Mouse (Mus musculus): ENCODE results near the gene Tuba1c. TPM values are rescaled to one million over a fixed set of nuclear protein-coding genes. Genes with fewer than 3 reads are reported as not detected.

Tuba1c gene
- polyA plus RNA-seq, 1 experiment from 2014 or later: 315 TPM

DNA sequence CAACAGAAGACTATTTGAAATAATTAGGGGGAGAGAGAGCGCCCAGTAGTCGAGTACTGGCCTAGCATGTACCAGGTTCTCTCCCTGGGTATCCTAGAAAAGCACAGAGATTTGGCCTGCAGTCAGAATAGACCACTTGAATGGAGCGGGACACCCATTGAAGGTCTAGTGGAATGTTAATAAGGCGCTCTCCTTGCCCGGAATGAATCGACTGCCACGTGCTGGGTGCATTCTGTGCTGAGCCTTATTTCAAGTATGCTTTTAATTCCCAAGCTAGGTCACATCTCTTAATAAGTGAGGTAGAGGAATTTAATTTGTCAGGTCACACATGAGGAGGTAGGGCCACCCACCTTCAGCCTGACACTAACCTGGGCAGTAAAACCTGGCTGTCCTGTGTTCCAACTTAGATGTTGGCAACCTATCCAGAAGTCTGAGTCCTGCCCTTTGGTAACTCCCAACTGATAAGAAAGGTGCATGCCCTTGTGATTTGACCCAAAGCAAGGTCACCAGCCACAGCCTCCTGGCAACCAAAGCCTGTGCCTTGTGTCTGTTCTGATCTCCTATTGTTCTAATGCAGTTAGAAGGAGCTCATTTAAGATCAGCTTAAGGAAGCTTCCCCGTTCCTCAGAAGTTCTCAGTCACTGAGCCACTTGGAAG is 6.7 kb downstream of the Tuba1c start:
- H3K27me3 ChIP-seq (replicated peaks; ENCODE audit: control insufficient read depth, insufficient read depth, low read length): no peaks in the 10 kb centered on the region
- TF ChIP-seq CTCF (IDR thresholded peaks at IDR 0.05; ENCODE audit: low read depth): no peak
- H3K9me3 ChIP-seq (ENCODE audit: control insufficient read depth): no peaks in the 10 kb centered on the region
- H3K4me2 ChIP-seq (replicated peaks; ENCODE audit: low read depth): no peak overlapping the region
- ATAC-seq: no peak
- H3K4me3 ChIP-seq (ENCODE audit: low read depth, low read length): no peak overlapping the region
- WGBS: 92% methylated on average over 8 of the region's 8 CpGs
- H3K36me3 ChIP-seq (ENCODE audit: control insufficient read depth, insufficient read depth): peaks cover 38% of the 10 kb centered on the region
- H3K4me1 ChIP-seq (replicated peaks; ENCODE audit: control insufficient read depth, insufficient read depth, low read length): peaks cover 5% of the 10 kb centered on the region; the same call in 1 of the 2 replicates
- no peak overlapping the region for H3K9ac ChIP-seq (ENCODE audit: low read depth, low read length)
- H3K27ac ChIP-seq (ENCODE audit: low read depth, low read length): no peak overlapping the region

DNA sequence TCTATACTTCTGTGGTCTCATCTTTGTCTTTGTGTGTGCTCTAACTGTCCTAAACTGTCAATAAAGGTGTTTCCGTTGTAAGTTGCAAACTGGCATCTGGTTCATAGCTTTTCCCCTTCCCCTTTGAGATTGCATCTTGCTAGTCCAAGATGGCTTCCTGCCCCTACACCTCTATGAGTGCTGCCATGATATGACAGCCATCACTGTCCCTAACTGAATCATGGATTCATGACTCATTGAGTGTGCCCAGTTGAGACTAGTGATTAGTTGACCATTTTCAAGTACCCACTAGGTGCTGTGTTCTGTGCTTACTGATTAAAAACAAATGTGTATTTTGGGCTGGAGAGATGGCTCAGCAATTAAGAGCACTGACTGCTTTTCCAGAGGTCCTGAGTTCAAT is 8.3 kb downstream of the Tuba1c start:
- Histone ChIP-seq H3K4me2 (replicated peaks; ENCODE audit: low read depth) (no peak overlapping the region), H3K4me1 (replicated peaks; ENCODE audit: control insufficient read depth, insufficient read depth, low read length) (peaks cover 3% of the 10 kb centered on the region; the same call in 1 of the 2 replicates), H3K4me3 (ENCODE audit: low read depth, low read length) (no peak overlapping the region), H3K9me3 (ENCODE audit: control insufficient read depth) (no peaks in the 10 kb centered on the region), H3K27ac (ENCODE audit: low read depth, low read length) (no peak overlapping the region), H3K27me3 (replicated peaks; ENCODE audit: control insufficient read depth, insufficient read depth, low read length) (no peaks in the 10 kb centered on the region), H3K9ac (ENCODE audit: low read depth, low read length) (no peak overlapping the region), H3K36me3 (ENCODE audit: control insufficient read depth, insufficient read depth) (peaks cover 38% of the 10 kb centered on the region)
- 83% methylated on average over 1 of the region's 1 CpGs for WGBS
- no peak for ATAC-seq
- TF ChIP-seq CTCF (IDR thresholded peaks at IDR 0.05; ENCODE audit: low read depth): no peak

DNA sequence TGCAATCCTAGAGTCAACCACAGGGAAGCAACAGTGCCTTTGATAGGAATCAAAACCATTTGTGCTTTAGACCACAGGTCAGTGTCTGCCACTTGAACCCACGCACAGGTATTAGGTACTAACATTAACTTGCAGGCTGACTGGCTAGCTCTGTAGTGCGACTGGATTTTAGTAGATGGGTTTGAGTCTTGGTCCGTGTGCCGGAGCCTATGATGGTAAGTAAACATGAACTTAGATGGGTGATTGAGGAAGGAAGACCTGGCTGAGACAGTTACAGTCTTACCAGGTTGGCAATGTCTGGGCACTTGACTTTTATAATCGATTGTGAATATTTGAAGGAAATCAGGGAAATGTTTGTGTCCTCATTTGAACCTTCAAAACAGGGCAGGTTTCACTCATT is 9.1 kb downstream of the Tuba1c start:
- no peak for TF ChIP-seq CTCF (IDR thresholded peaks at IDR 0.05; ENCODE audit: low read depth)
- no peak for ATAC-seq
- Histone ChIP-seq H3K4me2 (replicated peaks; ENCODE audit: low read depth) (no peak overlapping the region), H3K9me3 (ENCODE audit: control insufficient read depth) (no peaks in the 10 kb centered on the region), H3K9ac (ENCODE audit: low read depth, low read length) (no peak overlapping the region), H3K4me3 (ENCODE audit: low read depth, low read length) (no peak overlapping the region), H3K36me3 (ENCODE audit: control insufficient read depth, insufficient read depth) (peaks cover 38% of the 10 kb centered on the region), H3K27ac (ENCODE audit: low read depth, low read length) (no peak overlapping the region), H3K4me1 (replicated peaks; ENCODE audit: control insufficient read depth, insufficient read depth, low read length) (no peaks in the 10 kb centered on the region), H3K27me3 (replicated peaks; ENCODE audit: control insufficient read depth, insufficient read depth, low read length) (no peaks in the 10 kb centered on the region)
- WGBS: 83% methylated on average over 5 of the region's 5 CpGs

DNA sequence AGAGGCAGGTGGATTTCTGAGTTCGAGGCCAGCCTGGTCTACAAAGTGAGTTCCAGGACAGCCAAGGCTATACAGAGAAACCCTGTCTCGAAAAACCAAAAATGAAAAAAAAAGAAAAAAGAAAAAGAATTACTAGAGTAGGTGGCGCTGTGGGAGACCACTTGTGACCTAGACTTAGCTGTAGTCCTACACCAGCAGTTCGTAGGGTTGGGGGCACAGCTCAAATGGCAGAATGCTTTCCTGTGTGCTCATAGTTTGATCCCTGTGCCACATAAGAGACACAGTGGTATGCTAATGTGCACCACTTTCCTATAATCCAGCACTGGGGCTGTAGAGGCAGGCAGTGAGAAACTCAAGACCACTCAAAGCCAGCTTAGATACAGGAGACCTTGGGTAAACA is 9.6 kb downstream of the Tuba1c start:
- ATAC-seq: no peak
- no peak for TF ChIP-seq CTCF (IDR thresholded peaks at IDR 0.05; ENCODE audit: low read depth)
- H3K4me2 ChIP-seq (replicated peaks; ENCODE audit: low read depth): no peak overlapping the region
- no peaks in the 10 kb centered on the region for H3K27me3 ChIP-seq (replicated peaks; ENCODE audit: control insufficient read depth, insufficient read depth, low read length)
- 79% methylated on average over 4 of the region's 4 CpGs for WGBS
- no peaks in the 10 kb centered on the region for H3K9me3 ChIP-seq (ENCODE audit: control insufficient read depth)
- no peak overlapping the region for H3K27ac ChIP-seq (ENCODE audit: low read depth, low read length)
- H3K36me3 ChIP-seq (ENCODE audit: control insufficient read depth, insufficient read depth): peaks cover 38% of the 10 kb centered on the region
- no peaks in the 10 kb centered on the region for H3K4me1 ChIP-seq (replicated peaks; ENCODE audit: control insufficient read depth, insufficient read depth, low read length)
- H3K4me3 ChIP-seq (ENCODE audit: low read depth, low read length): no peak overlapping the region
- no peak overlapping the region for H3K9ac ChIP-seq (ENCODE audit: low read depth, low read length)

DNA sequence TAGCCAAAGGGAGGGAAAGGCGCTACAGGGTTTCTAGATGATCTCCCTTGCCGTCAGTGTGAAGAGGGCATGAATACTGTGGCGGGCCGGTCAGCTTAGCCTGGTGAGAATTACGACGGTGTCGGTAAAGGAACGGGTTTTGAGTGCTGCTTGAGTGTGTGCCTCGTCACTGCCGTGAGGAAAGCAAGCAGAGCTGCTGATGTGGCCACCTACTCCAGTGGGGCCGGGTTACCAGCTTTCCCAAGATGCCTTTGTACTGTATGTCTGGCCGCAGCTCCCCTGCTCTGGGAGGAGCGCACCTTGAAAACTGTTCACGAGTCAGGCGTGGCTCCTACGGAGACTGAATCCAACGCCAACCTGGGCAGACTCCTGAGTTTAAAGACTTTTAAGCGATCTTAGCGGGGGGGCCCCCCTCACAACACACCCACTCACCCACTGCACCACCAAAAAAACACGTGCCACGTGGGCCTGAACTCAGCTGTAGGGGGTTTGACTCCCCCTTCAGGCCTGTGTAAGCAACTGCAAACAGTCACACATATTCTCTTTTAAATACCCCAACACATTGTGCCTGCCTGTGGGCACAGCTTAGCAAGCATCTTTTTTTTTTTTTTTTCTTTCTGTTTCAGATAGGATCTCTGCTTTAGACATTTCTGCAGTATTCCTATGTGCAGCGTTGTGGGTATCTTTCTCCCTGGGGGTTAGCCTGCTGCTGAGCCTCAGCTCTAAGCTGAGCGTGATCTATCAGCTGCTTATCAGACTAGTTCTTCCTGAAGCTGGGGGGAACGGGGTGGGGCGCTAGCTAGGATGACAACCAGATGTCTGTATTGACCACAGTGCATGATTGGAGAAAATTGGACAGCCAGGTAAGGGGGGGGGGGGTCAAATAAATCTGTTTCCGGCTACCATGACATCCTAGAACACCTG is 10.6 kb downstream of the Tuba1c start:
- 63% methylated on average over 26 of the region's 26 CpGs for WGBS
- Histone ChIP-seq H3K27ac (ENCODE audit: low read depth, low read length) (no peak overlapping the region), H3K9ac (ENCODE audit: low read depth, low read length) (no peak overlapping the region), H3K4me2 (replicated peaks; ENCODE audit: low read depth) (no peak overlapping the region), H3K4me3 (ENCODE audit: low read depth, low read length) (no peak overlapping the region), H3K4me1 (replicated peaks; ENCODE audit: control insufficient read depth, insufficient read depth, low read length) (no peaks in the 10 kb centered on the region; the same call in 1 of the 2 replicates), H3K9me3 (ENCODE audit: control insufficient read depth) (no peaks in the 10 kb centered on the region), H3K36me3 (ENCODE audit: control insufficient read depth, insufficient read depth) (peaks cover 29% of the 10 kb centered on the region), H3K27me3 (replicated peaks; ENCODE audit: control insufficient read depth, insufficient read depth, low read length) (no peaks in the 10 kb centered on the region)
- peak; percentile 59 for TF ChIP-seq CTCF (IDR thresholded peaks at IDR 0.05; ENCODE audit: low read depth)
- no peak for ATAC-seq
